Mouse (Mus musculus) bone marrow, adult 2 months (tissue): ENCODE measurements around the gene Letmd1.

Experiments
- CTCF ChIP-seq: fragments of 200-500 bp; IDR thresholded peaks from 2 replicates; pipeline ENCODE4 v1.5.1; 2011; ENCODE audit warnings: low read length, control low read depth; ENCODE audit not compliant: control insufficient read depth, insufficient read depth
- POLR2A ChIP-seq: fragments of 200-500 bp; IDR thresholded peaks from 2 replicates; pipeline ENCODE4 v1.6.1; 2011; ENCODE audit warnings: low read depth, mild to moderate bottlenecking, control low read depth, low read length, borderline replicate concordance; ENCODE audit not compliant: control insufficient read depth

DNA sequence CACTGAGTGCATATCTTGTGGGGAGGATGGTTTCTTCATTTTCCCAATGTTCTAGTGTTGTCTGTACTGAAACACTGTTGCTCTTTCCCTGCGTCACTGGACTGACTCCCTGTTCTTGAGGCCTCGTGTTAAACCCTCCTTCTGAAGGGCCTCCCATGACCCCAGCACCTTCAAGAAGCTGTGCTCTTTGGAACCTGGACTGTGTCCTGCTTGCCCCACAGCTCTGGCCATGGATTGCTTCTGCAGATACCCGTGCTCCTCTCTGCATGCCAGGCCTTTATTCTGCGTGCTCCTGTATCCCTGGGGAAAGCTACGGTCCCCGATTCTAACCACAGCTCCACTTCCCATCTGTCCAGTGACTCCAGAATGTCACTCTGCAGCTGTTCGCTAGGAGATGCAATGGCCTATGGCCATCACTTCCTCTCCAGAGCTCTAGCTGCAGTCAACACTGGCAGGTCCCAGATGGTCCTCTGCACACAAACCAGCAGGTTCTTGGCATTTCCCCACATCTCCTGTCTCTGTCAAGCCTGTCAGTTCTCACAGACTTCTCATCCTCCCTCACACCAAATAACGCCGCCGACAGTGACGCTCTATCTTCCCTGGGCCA lies 38.8 kb upstream of the Letmd1 start:
- TF ChIP-seq CTCF (no peak), POLR2A (no peak)
